Mouse (Mus musculus): Measurements from ENCODE around the gene C87499. TPM values are rescaled to one million over a fixed set of nuclear protein-coding genes. Genes with fewer than 3 reads are reported as not detected.

The C87499 gene
- polyA plus RNA-seq (2016; fragmentation: Nextera tagmentation; extraction: Ambion mirVana): not detected in 2 replicates

GRCm38 (mm10) chr4:88634311-88634710 is at the start of gene C87499:
C87499 (minus strand) TSS chr4:88634411.
- Histone ChIP-seq H3K27ac (no peak within 1 kb of the TSS), H3K4me1 (no peaks in the 10 kb centered on the region), H3K9me3 (replicated peaks) (no peaks in the 10 kb centered on the region), H3K36me3 (no peaks in the 10 kb centered on the region), H3K4me3 (no peak within 1 kb of the TSS), H3K27me3 (ENCODE audit: low read depth, poor library complexity, severe bottlenecking) (no peaks in the 10 kb centered on the region)
- no peak for DNase-seq (ENCODE audit: low spot score)
- WGBS: 93% methylated on average over 4 of the region's 4 CpGs

GRCm38 (mm10) chr4:88683812-88684211 is 49.6 kb upstream of the C87499 start, which contains the start of gene Ifna2:
Ifna2 (minus strand) TSS chr4:88683912.
- Histone ChIP-seq H3K36me3 (no peaks in the 10 kb centered on the region), H3K4me3 (no peak within 1 kb of the TSS), H3K9me3 (replicated peaks) (no peaks in the 10 kb centered on the region), H3K4me1 (no peaks in the 10 kb centered on the region), H3K27me3 (ENCODE audit: low read depth, poor library complexity, severe bottlenecking) (no peaks in the 10 kb centered on the region), H3K27ac (no peak within 1 kb of the TSS)
- 86% methylated on average over 1 of the region's 1 CpGs for whole genome bisulfite sequencing
- DNase-seq (ENCODE audit: low spot score): no peak

- Histone ChIP-seq H3K27me3 (ENCODE audit: low read depth, poor library complexity, severe bottlenecking) (no peaks in the 10 kb centered on the region), H3K9me3 (replicated peaks) (no peaks in the 10 kb centered on the region), H3K4me3 (no peak overlapping the region), H3K4me1 (no peaks in the 10 kb centered on the region), H3K27ac (no peak overlapping the region), H3K36me3 (no peaks in the 10 kb centered on the region)
- 83% methylated on average over 3 of the region's 3 CpGs for WGBS
- no peak for DNase-seq (ENCODE audit: low spot score)
Measured at GRCm38 (mm10) chr4:88681353-88681752, 47.1 kb upstream of the C87499 start.

DNA sequence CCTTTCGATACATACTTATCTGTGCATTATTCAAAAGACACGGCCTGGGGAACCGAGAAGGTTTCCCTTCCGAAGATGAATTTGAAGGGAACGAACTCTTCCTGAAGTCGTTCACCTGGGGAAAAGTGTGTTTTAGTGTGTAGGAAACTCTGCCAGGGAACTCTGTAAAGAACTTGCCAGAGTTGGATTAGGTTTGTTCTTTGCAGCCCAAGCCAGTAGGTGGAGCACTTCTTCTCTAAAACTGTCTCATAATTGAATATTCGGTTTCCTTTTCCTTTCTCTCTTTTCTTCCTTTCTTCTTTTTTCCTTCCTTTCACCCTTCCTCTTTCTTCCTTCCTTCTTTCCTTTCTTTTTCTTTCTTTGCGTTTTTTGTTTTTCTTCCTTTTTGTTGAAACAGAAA is 46.2 kb upstream of the C87499 start:
- no peaks in the 10 kb centered on the region for H3K36me3 ChIP-seq
- H3K4me1 ChIP-seq: no peaks in the 10 kb centered on the region
- DNase-seq (ENCODE audit: low spot score): no peak
- H3K27me3 ChIP-seq (ENCODE audit: low read depth, poor library complexity, severe bottlenecking): no peaks in the 10 kb centered on the region
- H3K4me3 ChIP-seq: no peak overlapping the region
- WGBS: 59% methylated on average over 8 of the region's 8 CpGs
- no peak overlapping the region for H3K27ac ChIP-seq
- H3K9me3 ChIP-seq (replicated peaks): no peaks in the 10 kb centered on the region

DNA sequence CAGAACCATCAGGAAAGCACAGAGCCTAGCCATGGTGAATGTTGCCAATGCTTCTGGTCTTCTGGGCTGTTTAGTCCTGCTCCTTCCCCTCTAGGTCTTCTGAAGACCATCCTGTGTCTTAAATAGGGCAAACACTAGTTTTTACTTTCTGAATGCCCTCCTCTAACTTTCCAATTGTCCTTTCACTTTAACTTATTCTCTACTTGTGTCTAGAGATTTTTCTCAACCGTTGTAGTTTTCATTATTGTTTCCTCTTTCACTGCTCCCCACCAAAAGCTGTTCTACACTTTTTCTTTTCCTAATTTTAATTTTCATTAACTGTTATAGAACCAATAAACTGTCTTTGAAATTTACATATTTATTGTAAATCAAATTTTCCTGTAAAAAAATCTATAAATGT is 42.6 kb upstream of the C87499 start, which contains the start of gene Ifna16:
Ifna16 (minus strand) TSS at position 101 of the 400 bp plus-strand sequence.
- DNase-seq (ENCODE audit: low spot score): no peak
- Histone ChIP-seq H3K4me3 (no peak within 1 kb of the TSS), H3K27me3 (ENCODE audit: low read depth, poor library complexity, severe bottlenecking) (no peaks in the 10 kb centered on the region), H3K36me3 (no peaks in the 10 kb centered on the region), H3K4me1 (no peaks in the 10 kb centered on the region), H3K9me3 (replicated peaks) (no peaks in the 10 kb centered on the region), H3K27ac (no peak within 1 kb of the TSS)
- 90% methylated on average over 1 of the region's 1 CpGs for WGBS

DNA sequence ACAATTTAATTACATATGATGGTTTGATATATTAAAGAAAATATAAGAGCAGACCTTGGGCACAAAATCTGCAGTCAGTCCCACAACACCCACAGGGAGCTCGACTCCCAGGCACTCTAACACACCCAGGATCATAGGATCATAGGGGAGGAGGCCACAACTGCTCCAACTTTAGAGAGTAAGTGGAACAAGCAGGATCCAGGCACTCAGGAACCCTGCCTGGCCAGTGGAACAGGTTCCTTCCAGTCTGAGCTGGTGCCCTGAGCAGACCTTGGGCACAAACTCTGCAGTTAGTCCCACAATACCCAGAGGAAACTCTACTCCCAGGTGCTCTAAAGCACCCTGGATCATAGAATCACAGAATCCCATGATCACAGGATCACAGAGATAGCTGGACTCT is 21.2 kb upstream of the C87499 start:
- Histone ChIP-seq H3K27ac (no peak overlapping the region), H3K4me3 (no peak overlapping the region), H3K27me3 (ENCODE audit: low read depth, poor library complexity, severe bottlenecking) (no peaks in the 10 kb centered on the region), H3K9me3 (replicated peaks) (no peaks in the 10 kb centered on the region), H3K4me1 (no peaks in the 10 kb centered on the region), H3K36me3 (no peaks in the 10 kb centered on the region)
- DNase-seq (ENCODE audit: low spot score): no peak
- 50% methylated on average over 1 of the region's 1 CpGs for WGBS

DNA sequence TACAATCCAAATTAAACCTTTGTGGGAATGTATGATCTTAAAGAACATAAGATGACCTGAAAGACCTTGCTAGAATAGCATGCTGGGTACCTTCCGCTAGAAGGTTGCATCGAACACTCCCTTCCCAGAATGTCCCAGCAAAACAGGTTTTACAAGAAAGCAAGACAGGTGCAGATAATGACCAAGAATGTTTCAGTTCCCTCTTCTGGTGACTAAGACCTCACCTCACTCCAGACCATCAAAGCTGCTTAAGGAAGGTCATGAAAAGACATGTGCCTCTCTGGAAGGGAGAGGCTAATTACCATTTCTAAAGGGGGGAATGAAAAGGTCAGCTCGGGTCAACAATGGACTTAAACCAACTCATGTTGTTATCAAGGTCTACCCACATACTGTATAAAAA is 19.4 kb upstream of the C87499 start:
- WGBS: 84% methylated on average over 3 of the region's 3 CpGs
- Histone ChIP-seq H3K4me1 (no peaks in the 10 kb centered on the region), H3K27ac (no peak overlapping the region), H3K27me3 (ENCODE audit: low read depth, poor library complexity, severe bottlenecking) (no peaks in the 10 kb centered on the region), H3K36me3 (no peaks in the 10 kb centered on the region), H3K4me3 (no peak overlapping the region), H3K9me3 (replicated peaks) (no peaks in the 10 kb centered on the region)
- no peak for DNase-seq (ENCODE audit: low spot score)

DNA sequence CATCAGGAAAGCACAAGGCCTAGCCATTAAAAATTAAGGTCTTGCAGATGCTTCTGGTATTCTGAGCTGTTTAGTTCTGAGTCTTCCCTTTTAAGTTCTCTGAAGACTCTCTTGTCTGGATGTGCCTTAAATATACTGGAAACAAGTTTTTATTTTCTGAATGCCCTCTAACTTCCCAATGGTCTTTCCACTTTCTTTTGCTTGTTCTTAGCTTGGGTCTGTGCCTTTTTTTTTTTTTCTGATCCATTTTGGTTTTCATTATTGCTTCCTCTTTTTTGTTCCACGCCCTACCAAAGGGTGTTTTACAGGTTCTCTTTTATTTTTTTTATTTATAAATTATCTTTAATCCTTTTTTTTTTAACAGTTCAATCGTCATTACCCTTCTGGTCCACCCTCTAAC is 10.1 kb upstream of the C87499 start, which contains the start of gene Ifna13:
Ifna13 (minus strand) TSS at position 101 of the 400 bp plus-strand sequence.
- Histone ChIP-seq H3K9me3 (replicated peaks) (no peaks in the 10 kb centered on the region), H3K27ac (no peak within 1 kb of the TSS), H3K4me1 (no peaks in the 10 kb centered on the region), H3K4me3 (no peak within 1 kb of the TSS), H3K27me3 (ENCODE audit: low read depth, poor library complexity, severe bottlenecking) (no peaks in the 10 kb centered on the region), H3K36me3 (no peaks in the 10 kb centered on the region)
- DNase-seq (ENCODE audit: low spot score): no peak
- 69% methylated on average over 2 of the region's 2 CpGs for WGBS

- Histone ChIP-seq H3K36me3 (no peaks in the 10 kb centered on the region), H3K27ac (no peak overlapping the region), H3K4me1 (no peaks in the 10 kb centered on the region), H3K9me3 (replicated peaks) (no peaks in the 10 kb centered on the region), H3K27me3 (ENCODE audit: low read depth, poor library complexity, severe bottlenecking) (no peaks in the 10 kb centered on the region), H3K4me3 (no peak overlapping the region)
- WGBS: 44% methylated on average over 2 of the region's 2 CpGs
- no peak for DNase-seq (ENCODE audit: low spot score)
Measured at GRCm38 (mm10) chr4:88642526-88642925, 8.3 kb upstream of the C87499 start.

DNA sequence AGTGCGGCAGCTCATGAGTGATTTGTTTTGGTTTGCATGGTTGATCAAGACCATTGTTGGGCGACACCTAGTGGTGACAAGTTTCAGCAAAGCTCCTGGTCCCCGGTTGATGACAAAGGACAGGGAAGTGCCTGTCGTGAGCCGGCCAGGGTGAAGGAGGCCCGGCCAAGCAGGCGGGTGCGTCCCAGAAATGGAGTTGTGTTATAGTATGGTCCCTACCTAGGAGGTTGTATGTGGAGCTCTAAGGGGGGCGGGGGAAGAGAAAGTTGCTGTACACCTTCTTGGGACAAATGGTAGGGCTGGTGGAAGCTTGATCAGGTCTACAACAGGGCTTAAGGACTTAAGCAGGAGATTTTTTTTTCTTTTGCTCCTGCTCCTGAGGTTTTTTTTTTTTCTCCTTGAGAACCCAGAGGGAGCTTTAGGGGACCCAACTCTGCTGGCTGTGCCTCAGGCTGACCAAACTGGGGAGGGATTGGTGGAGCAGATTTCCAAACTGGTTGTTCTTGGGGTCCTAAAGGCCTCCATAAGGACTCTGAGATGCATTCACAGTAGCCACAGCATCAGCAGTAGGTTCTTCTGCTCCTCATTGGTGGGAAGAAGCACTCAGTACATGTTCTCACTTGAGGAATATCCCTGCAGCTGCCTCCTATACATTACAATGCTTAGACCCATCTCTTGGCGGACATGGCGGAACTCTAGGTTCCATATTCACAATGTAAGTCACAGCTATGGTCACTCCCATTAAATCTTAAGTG is 7.0 kb upstream of the C87499 start:
- Histone ChIP-seq H3K4me1 (no peaks in the 10 kb centered on the region), H3K27ac (peak overlapping the region; percentile 62; the same call in 1 of the 2 replicates), H3K36me3 (no peaks in the 10 kb centered on the region), H3K4me3 (peak overlapping the region; percentile 35), H3K27me3 (ENCODE audit: low read depth, poor library complexity, severe bottlenecking) (no peaks in the 10 kb centered on the region), H3K9me3 (replicated peaks) (no peaks in the 10 kb centered on the region)
- 23% methylated on average over 11 of the region's 11 CpGs for WGBS
- peak; percentile 99 for DNase-seq (ENCODE audit: low spot score)

DNA sequence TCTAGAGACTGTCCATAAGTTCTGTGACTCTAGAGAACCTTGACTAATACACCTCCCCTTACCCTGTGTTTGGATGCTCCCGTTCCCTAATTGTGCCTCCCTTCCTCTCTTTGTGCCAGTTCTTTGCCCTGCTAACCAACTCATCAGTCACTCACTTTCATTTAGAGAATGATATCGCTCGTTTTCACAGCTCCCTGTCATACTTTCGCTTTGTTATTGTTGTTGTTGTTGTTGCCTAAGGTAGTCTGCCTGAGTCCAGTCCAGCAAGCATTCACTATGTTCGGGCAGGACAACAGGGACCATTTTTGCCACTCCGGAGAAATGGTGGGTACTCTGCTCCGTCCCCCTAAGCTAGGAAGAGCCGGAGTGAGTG is 6.5 kb upstream of the C87499 start:
- DNase-seq (ENCODE audit: low spot score): no peak
- H3K4me1 ChIP-seq: no peaks in the 10 kb centered on the region
- 82% methylated on average over 8 of the region's 8 CpGs for WGBS
- H3K4me3 ChIP-seq: peak overlapping the region; percentile 35
- no peaks in the 10 kb centered on the region for H3K27me3 ChIP-seq (ENCODE audit: low read depth, poor library complexity, severe bottlenecking)
- H3K9me3 ChIP-seq (replicated peaks): no peaks in the 10 kb centered on the region
- peak overlapping the region; percentile 62; the same call in 1 of the 2 replicates for H3K27ac ChIP-seq
- H3K36me3 ChIP-seq: no peaks in the 10 kb centered on the region

DNA sequence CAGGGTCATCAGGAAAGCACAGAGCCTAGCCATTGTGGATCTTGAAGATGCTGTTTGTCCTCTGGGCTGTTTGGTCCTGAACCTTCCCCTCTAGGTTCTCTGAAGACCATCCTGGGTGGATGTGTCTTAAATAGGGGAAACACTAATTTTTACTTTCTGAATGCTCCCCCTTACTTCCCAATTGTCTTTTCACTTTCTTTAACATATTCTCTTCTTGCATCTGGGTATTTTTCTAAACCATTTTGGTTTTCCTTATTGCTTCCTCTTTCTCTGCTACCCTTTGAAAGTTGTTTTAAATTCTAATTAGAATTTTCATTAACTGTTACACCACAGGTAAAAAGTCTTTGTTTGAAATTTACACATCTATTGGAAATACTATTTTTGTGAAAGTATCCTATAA is 30.9 kb downstream of the C87499 start, which contains the start of gene Ifna12:
Ifna12 (minus strand) TSS at position 101 of the 400 bp plus-strand sequence.
- Histone ChIP-seq H3K4me3 (no peak within 1 kb of the TSS), H3K27me3 (ENCODE audit: low read depth, poor library complexity, severe bottlenecking) (no peaks in the 10 kb centered on the region), H3K27ac (no peak within 1 kb of the TSS), H3K36me3 (no peaks in the 10 kb centered on the region), H3K9me3 (replicated peaks) (no peaks in the 10 kb centered on the region), H3K4me1 (no peaks in the 10 kb centered on the region)
- DNase-seq (ENCODE audit: low spot score): no peak

- Histone ChIP-seq H3K27me3 (ENCODE audit: low read depth, poor library complexity, severe bottlenecking) (no peaks in the 10 kb centered on the region), H3K4me3 (no peak within 1 kb of the TSS)
Measured at GRCm38 (mm10) chr4:88592285-88592684, 41.9 kb downstream of the C87499 start, which contains the start of gene Ifna9. Ifna9 (minus strand) TSS chr4:88592385.

More at GRCm38 (mm10) chr4:88592285-88592684, 41.9 kb downstream of the C87499 start, which contains the start of gene Ifna9:
- no peak for DNase-seq (ENCODE audit: low spot score)
- no peaks in the 10 kb centered on the region for H3K9me3 ChIP-seq (replicated peaks)
- H3K36me3 ChIP-seq: no peaks in the 10 kb centered on the region
- H3K27ac ChIP-seq: no peak within 1 kb of the TSS
- WGBS: 95% methylated on average over 1 of the region's 1 CpGs
- H3K4me1 ChIP-seq: no peaks in the 10 kb centered on the region

All from limb, embryonic 10.5 days (tissue).